Mouse (Mus musculus): ENCODE measurements around the gene Rbm8a2.
A peak's percentile ranks its signal among the peaks of the same experiment; 100 is the strongest.
"Not testable (repeated sequence)": the region's sequence is repeated elsewhere in the genome, so short reads cannot be mapped to it uniquely, and the experiment has no call there.

Rbm8a2 gene

GRCm38 (mm10) chr1:175979014-175979413, at the start of gene Rbm8a2:
TSS of gene Rbm8a2 (minus strand) at chr1:175979114.
- not testable (repeated sequence) for ATAC-seq (ENCODE audit: low TSS enrichment)

GRCm38 (mm10) chr1:176028397-176028796, 49.5 kb upstream of the Rbm8a2 start:
- ATAC-seq (ENCODE audit: low TSS enrichment) = no peak

- ATAC-seq (ENCODE audit: low TSS enrichment) = no peak
These were observed 45.6 kb upstream of the Rbm8a2 start for GRCm38 (mm10) chr1:176024501-176024900.

- no peak for ATAC-seq (ENCODE audit: low TSS enrichment)
These were observed 39.6 kb upstream of the Rbm8a2 start for GRCm38 (mm10) chr1:176018523-176018922.

- ATAC-seq (ENCODE audit: low TSS enrichment) = no peak
These were observed 37.2 kb upstream of the Rbm8a2 start for GRCm38 (mm10) chr1:176016076-176016475.

GRCm38 (mm10) chr1:176013497-176014268, 34.8 kb upstream of the Rbm8a2 start:
- ATAC-seq (ENCODE audit: low TSS enrichment) = no peak

- no peak for ATAC-seq (ENCODE audit: low TSS enrichment)
These were observed 32.6 kb upstream of the Rbm8a2 start for GRCm38 (mm10) chr1:176011535-176011934.

- ATAC-seq (ENCODE audit: low TSS enrichment) = no peak
These were observed 32.2 kb upstream of the Rbm8a2 start for GRCm38 (mm10) chr1:176011072-176011471.

- no peak for ATAC-seq (ENCODE audit: low TSS enrichment)
These were observed 29.5 kb upstream of the Rbm8a2 start for GRCm38 (mm10) chr1:176008411-176008810.

GRCm38 (mm10) chr1:176000599-176000998, 21.7 kb upstream of the Rbm8a2 start:
- ATAC-seq (ENCODE audit: low TSS enrichment) = no peak

GRCm38 (mm10) chr1:175997076-175997651, 18.2 kb upstream of the Rbm8a2 start:
- no peak for ATAC-seq (ENCODE audit: low TSS enrichment)

- ATAC-seq (ENCODE audit: low TSS enrichment) = peak; percentile 74
These were observed 10.0 kb upstream of the Rbm8a2 start for GRCm38 (mm10) chr1:175988912-175989311.

GRCm38 (mm10) chr1:175988448-175988847, 9.5 kb upstream of the Rbm8a2 start:
- ATAC-seq (ENCODE audit: low TSS enrichment) = no peak

- ATAC-seq (ENCODE audit: low TSS enrichment) = no peak
These were observed 8.2 kb downstream of the Rbm8a2 start for GRCm38 (mm10) chr1:175970710-175971109.

GRCm38 (mm10) chr1:175967004-175967745, 11.7 kb downstream of the Rbm8a2 start:
- no peak for ATAC-seq (ENCODE audit: low TSS enrichment)

- ATAC-seq (ENCODE audit: low TSS enrichment) = no peak
These were observed 17.1 kb downstream of the Rbm8a2 start for GRCm38 (mm10) chr1:175961786-175962185.

- ATAC-seq (ENCODE audit: low TSS enrichment) = no peak
These were observed 28.1 kb downstream of the Rbm8a2 start for GRCm38 (mm10) chr1:175950851-175951250.

GRCm38 (mm10) chr1:175950421-175950820, 28.5 kb downstream of the Rbm8a2 start:
- no peak for ATAC-seq (ENCODE audit: low TSS enrichment)

GRCm38 (mm10) chr1:175946718-175947315, 32.1 kb downstream of the Rbm8a2 start:
- ATAC-seq (ENCODE audit: low TSS enrichment) = 0 out of 2 replicates have a peak, but pooled peaks have one; percentile 22

GRCm38 (mm10) chr1:175943168-175943567, 35.7 kb downstream of the Rbm8a2 start:
- ATAC-seq (ENCODE audit: low TSS enrichment) = no peak

GRCm38 (mm10) chr1:175938731-175939130, 40.2 kb downstream of the Rbm8a2 start:
- ATAC-seq (ENCODE audit: low TSS enrichment) = no peak

- peak; percentile 96 for ATAC-seq (ENCODE audit: low TSS enrichment)
These were observed 42.6 kb downstream of the Rbm8a2 start for GRCm38 (mm10) chr1:175936282-175936737.

All from frontal cortex, adult (tissue).